Mouse (Mus musculus) adrenal gland, postnatal 4 days (tissue): ENCODE data around the gene Mcam. TPM values are rescaled to one million over a fixed set of nuclear protein-coding genes. Genes with fewer than 3 reads are reported as not detected.
A peak's percentile ranks its signal among the peaks of the same experiment; 100 is the strongest.
"Not testable (repeated sequence)": the region's sequence is repeated elsewhere in the genome, so short reads cannot be mapped to it uniquely, and the experiment has no call there.

ENCODE experiments used
- DNase-seq, 2 experiments: peaks; one replicate each; pipeline ENCODE4 v3.0.0; 2021 to 2022; ENCODE audit warnings: low spot score in 2 of 2, mixed read lengths in 2 of 2
- total RNA-seq, 2 experiments: library from RNA; stranded (reverse); gene quantifications; 2 replicates each; pipeline ENCODE4 v1.2.3; 2021

The Mcam gene
- total RNA-seq, 2 experiments from 2014 or later: 92.8 to 97.0 TPM

GRCm38 (mm10) chr9:44108269-44109055 lies 25.8 kb upstream of the Mcam start:
- DNase-seq: no peak

- DNase-seq: peak; percentile 57
Observed at GRCm38 (mm10) chr9:44109360-44110095, 24.7 kb upstream of the Mcam start.

- DNase-seq: not testable (repeated sequence)
Observed at GRCm38 (mm10) chr9:44111909-44112308, 22.4 kb upstream of the Mcam start.

GRCm38 (mm10) chr9:44113105-44113789 lies 21.0 kb upstream of the Mcam start, which contains the start of the genes Gm49380 and Rnf26:
Gene Gm49380, minus strand, starts transcription at chr9:44113500.
Gene Rnf26, minus strand, starts transcription at chr9:44113517.
- peak; percentile 87 to 91 for DNase-seq

GRCm38 (mm10) chr9:44114453-44114852 lies 19.8 kb upstream of the Mcam start:
- no peak for DNase-seq

- DNase-seq: no peak
Observed at GRCm38 (mm10) chr9:44115599-44115998, 18.7 kb upstream of the Mcam start.

GRCm38 (mm10) chr9:44116182-44116581 lies 18.1 kb upstream of the Mcam start:
- no peak for DNase-seq

GRCm38 (mm10) chr9:44119011-44119410 lies 15.3 kb upstream of the Mcam start:
- no peak for DNase-seq

- DNase-seq: no peak
Observed at GRCm38 (mm10) chr9:44119948-44120465, 14.3 kb upstream of the Mcam start.

- DNase-seq: no peak
Observed at GRCm38 (mm10) chr9:44124317-44124716, 10.0 kb upstream of the Mcam start.

- DNase-seq: no peak
Observed at GRCm38 (mm10) chr9:44125026-44125425, 9.2 kb upstream of the Mcam start.

- peak; percentile 62 to 79 for DNase-seq
Observed at GRCm38 (mm10) chr9:44125546-44126428, 8.5 kb upstream of the Mcam start.

- DNase-seq: no peak
Observed at GRCm38 (mm10) chr9:44126746-44127145, 7.5 kb upstream of the Mcam start.

- DNase-seq: no peak
Observed at GRCm38 (mm10) chr9:44127351-44127801, 6.9 kb upstream of the Mcam start.

GRCm38 (mm10) chr9:44129633-44130032 lies 4.6 kb upstream of the Mcam start:
- no peak for DNase-seq

GRCm38 (mm10) chr9:44130034-44130433 lies 4.2 kb upstream of the Mcam start:
- DNase-seq: peak in 1 of 2 experiments; percentile 48

- no peak for DNase-seq
Observed at GRCm38 (mm10) chr9:44130581-44131275, 3.5 kb upstream of the Mcam start.

GRCm38 (mm10) chr9:44131276-44131590 lies 3.0 kb upstream of the Mcam start:
- no peak for DNase-seq

- DNase-seq: no peak
Observed at GRCm38 (mm10) chr9:44132200-44132599, 2.1 kb upstream of the Mcam start.

- no peak for DNase-seq
Observed at GRCm38 (mm10) chr9:44133287-44133686, 982 bp upstream of the Mcam start.
